Mouse (Mus musculus) kidney, embryonic 14.5 days (tissue): ENCODE data around the gene Plin2. TPM values are rescaled to one million over a fixed set of nuclear protein-coding genes. Genes with fewer than 3 reads are reported as not detected.
A peak's percentile ranks its signal among the peaks of the same experiment; 100 is the strongest.

ENCODE experiments used
- ATAC-seq: fragments of 200-750 bp; cut with Nextera tagmentation; 2 replicates; pipeline ENCODE4 v1.8.0; 2017; ENCODE audit warnings: moderate number of reproducible peaks, mild to moderate bottlenecking, moderate TSS enrichment, moderate library complexity; ENCODE audit not compliant: low FRiP score, low TSS enrichment
- H3K27ac ChIP-seq: fragments of 300-500 bp; sonication (generic); 2 replicates; pipeline ENCODE4 v1.5.1; 2014; ENCODE audit warnings: low read depth, mild to moderate bottlenecking, low read length, moderate library complexity, mixed read lengths
- H3K27me3 ChIP-seq: fragments of 300-500 bp; sonication (generic); 2 replicates; pipeline ENCODE4 v1.6.1; 2014; ENCODE audit warnings: mild to moderate bottlenecking, low read length; ENCODE audit not compliant: control insufficient read depth, insufficient read depth
- H3K36me3 ChIP-seq: fragments of 300-500 bp; sonication (generic); 2 replicates; pipeline ENCODE4 v1.6.1; 2014; ENCODE audit warnings: low read length, mixed read lengths; ENCODE audit not compliant: control insufficient read depth, insufficient read depth
- H3K4me1 ChIP-seq: fragments of 300-500 bp; sonication (generic); 2 replicates; pipeline ENCODE4 v1.6.1; 2014; ENCODE audit warnings: low read length, mixed read lengths; ENCODE audit not compliant: control insufficient read depth, insufficient read depth
- H3K4me2 ChIP-seq: fragments of 300-500 bp; sonication (generic); replicated peaks from 2 replicates; pipeline ENCODE4 v1.6.1; 2014; ENCODE audit warnings: low read depth, mild to moderate bottlenecking, low read length
- H3K4me3 ChIP-seq: fragments of 300-500 bp; sonication (generic); 2 replicates; pipeline ENCODE4 v1.5.1; 2014; ENCODE audit warnings: mild to moderate bottlenecking, low read length
- H3K9ac ChIP-seq: fragments of 300-500 bp; sonication (generic); 2 replicates; pipeline ENCODE4 v1.6.1; 2014; ENCODE audit warnings: low read depth, mild to moderate bottlenecking, low read length, moderate library complexity
- H3K9me3 ChIP-seq: fragments of 300-500 bp; sonication (generic); 2 replicates; pipeline ENCODE4 v1.6.1; 2016; ENCODE audit warnings: low read length; ENCODE audit not compliant: control insufficient read depth
- WGBS: fragments of 180-500 bp; shearing (Covaris S2); extraction: QIAGEN DNeasy Blood & Tissue Kit; methylation state at CpG from one replicate; pipeline ENCODE4 v1.1.7; 2014; 5-methylcytosine and 5-hydroxymethylcytosine counted together
- polyA plus RNA-seq: library from polyadenylated mRNA; unstranded; fragments of >200 nt; fragmentation: Nextera tagmentation; extraction: Ambion mirVana; gene quantifications from 2 replicates; pipeline ENCODE4 v1.2.1, GENCODE M21; 2014

Gene Plin2
- polyA plus RNA-seq, 1 experiment from 2014 or later, result 56.5 TPM

- H3K9me3 ChIP-seq, result 0 out of 2 replicates have a peak, but pooled peaks cover 3% of the 10 kb centered on the region
- WGBS, result 64% methylated on average over 5 of the region's 5 CpGs
- ATAC-seq, result peak; percentile 43; the same call in 1 of the 2 replicates
- no peak overlapping the region for H3K9ac ChIP-seq
- no peak overlapping the region for H3K4me2 ChIP-seq
- no peaks in the 10 kb centered on the region for H3K36me3 ChIP-seq
- H3K4me1 ChIP-seq, result no peaks in the 10 kb centered on the region
- H3K27me3 ChIP-seq, result no peaks in the 10 kb centered on the region
- no peak overlapping the region for H3K27ac ChIP-seq
- no peak overlapping the region for H3K4me3 ChIP-seq
Observed at GRCm38 (mm10) chr4:86699161-86699865, 29.5 kb upstream of the Plin2 start.

DNA sequence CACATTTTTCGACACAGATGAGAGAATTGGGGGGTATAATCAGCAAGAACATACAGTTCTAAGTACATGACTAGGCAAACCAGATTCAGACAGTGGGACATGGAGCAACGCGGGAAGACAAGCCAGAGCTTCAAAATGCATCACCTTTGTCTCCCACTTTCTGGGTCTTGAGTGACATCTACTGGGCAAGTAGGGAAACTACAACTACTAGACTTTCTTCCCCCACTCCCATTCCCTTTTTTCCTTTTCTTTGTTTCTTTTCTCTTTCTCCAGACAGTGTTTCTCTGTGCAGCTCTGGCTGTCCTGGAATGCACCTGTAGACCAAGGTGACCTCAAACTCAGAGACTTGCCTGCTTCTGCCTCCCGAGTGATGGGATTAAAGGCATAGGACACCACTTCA, 27.0 kb upstream of the Plin2 start:
- H3K4me1 ChIP-seq, result no peaks in the 10 kb centered on the region
- ATAC-seq, result peak; percentile 69; the same call in 1 of the 2 replicates
- no peak overlapping the region for H3K9ac ChIP-seq
- no peaks in the 10 kb centered on the region for H3K27me3 ChIP-seq
- WGBS, result 6% methylated on average over 4 of the region's 4 CpGs
- no peak overlapping the region for H3K4me3 ChIP-seq
- 0 out of 2 replicates have a peak, but pooled peaks cover 3% of the 10 kb centered on the region for H3K9me3 ChIP-seq
- H3K27ac ChIP-seq, result no peak overlapping the region
- H3K36me3 ChIP-seq, result no peaks in the 10 kb centered on the region
- no peak overlapping the region for H3K4me2 ChIP-seq

DNA sequence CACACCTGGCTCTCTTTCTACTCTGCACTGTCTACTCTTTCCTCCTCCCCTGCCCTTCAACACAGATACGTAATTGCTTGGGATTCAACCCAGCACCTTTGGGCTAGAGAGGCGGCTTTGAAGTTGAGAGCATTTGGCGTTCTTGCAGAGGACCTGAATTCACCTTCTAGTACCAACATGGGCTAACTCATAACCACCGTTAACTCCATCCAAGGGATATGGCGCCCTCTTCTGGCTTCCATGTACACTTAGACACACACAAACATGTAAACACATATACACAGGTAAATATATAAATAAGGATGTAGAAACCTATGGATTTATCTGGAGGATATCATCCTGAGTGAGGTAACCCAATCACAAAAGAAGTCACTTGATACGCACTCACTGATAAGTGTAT, 25.2 kb upstream of the Plin2 start:
- H3K36me3 ChIP-seq, result no peaks in the 10 kb centered on the region
- no peaks in the 10 kb centered on the region for H3K4me1 ChIP-seq
- H3K27ac ChIP-seq, result no peak overlapping the region
- no peaks in the 10 kb centered on the region for H3K9me3 ChIP-seq
- H3K27me3 ChIP-seq, result no peaks in the 10 kb centered on the region
- H3K4me3 ChIP-seq, result no peak overlapping the region
- ATAC-seq, result no peak
- WGBS, result 33% methylated on average over 6 of the region's 6 CpGs
- no peak overlapping the region for H3K9ac ChIP-seq
- H3K4me2 ChIP-seq, result no peak overlapping the region

DNA sequence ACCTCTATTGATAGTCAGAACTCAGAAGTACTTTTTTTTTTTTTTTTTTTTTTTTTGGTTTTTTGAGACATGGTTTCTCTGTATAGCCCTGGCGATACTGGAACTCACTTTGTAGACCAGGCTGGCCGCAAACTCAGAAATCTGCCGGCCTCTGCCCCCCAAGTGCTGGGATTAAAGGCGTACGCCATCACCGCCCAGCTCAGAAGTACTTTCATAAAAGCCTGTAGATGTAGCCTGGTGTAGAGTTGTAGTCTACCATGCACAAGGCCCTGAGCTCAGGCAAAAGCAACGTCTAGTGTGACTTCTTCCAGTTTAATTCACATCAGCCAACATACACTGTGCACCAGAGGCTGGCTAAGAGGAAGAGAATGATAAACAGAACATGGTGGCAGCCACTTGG, 23.1 kb upstream of the Plin2 start:
- Histone ChIP-seq H3K9ac (no peak overlapping the region), H3K4me1 (no peaks in the 10 kb centered on the region), H3K4me2 (no peak overlapping the region), H3K9me3 (no peaks in the 10 kb centered on the region), H3K27me3 (no peaks in the 10 kb centered on the region), H3K36me3 (no peaks in the 10 kb centered on the region), H3K27ac (no peak overlapping the region), H3K4me3 (no peak overlapping the region)
- WGBS, result 89% methylated on average over 7 of the region's 7 CpGs
- ATAC-seq, result no peak

GRCm38 (mm10) chr4:86691290-86691689, 21.4 kb upstream of the Plin2 start:
- no peak overlapping the region for H3K4me3 ChIP-seq
- H3K9me3 ChIP-seq, result no peaks in the 10 kb centered on the region
- no peaks in the 10 kb centered on the region for H3K36me3 ChIP-seq
- no peaks in the 10 kb centered on the region for H3K4me1 ChIP-seq
- no peak overlapping the region for H3K4me2 ChIP-seq
- no peak overlapping the region for H3K9ac ChIP-seq
- ATAC-seq, result no peak
- 34% methylated on average over 4 of the region's 4 CpGs for WGBS
- no peak overlapping the region for H3K27ac ChIP-seq
- no peaks in the 10 kb centered on the region for H3K27me3 ChIP-seq

GRCm38 (mm10) chr4:86690768-86691167, 20.9 kb upstream of the Plin2 start:
- no peaks in the 10 kb centered on the region for H3K27me3 ChIP-seq
- no peak overlapping the region for H3K9ac ChIP-seq
- H3K9me3 ChIP-seq, result no peaks in the 10 kb centered on the region
- ATAC-seq, result no peak
- H3K36me3 ChIP-seq, result no peaks in the 10 kb centered on the region
- no peak overlapping the region for H3K4me2 ChIP-seq
- no peak overlapping the region for H3K27ac ChIP-seq
- H3K4me3 ChIP-seq, result no peak overlapping the region
- 87% methylated on average over 6 of the region's 6 CpGs for WGBS
- no peaks in the 10 kb centered on the region for H3K4me1 ChIP-seq

DNA sequence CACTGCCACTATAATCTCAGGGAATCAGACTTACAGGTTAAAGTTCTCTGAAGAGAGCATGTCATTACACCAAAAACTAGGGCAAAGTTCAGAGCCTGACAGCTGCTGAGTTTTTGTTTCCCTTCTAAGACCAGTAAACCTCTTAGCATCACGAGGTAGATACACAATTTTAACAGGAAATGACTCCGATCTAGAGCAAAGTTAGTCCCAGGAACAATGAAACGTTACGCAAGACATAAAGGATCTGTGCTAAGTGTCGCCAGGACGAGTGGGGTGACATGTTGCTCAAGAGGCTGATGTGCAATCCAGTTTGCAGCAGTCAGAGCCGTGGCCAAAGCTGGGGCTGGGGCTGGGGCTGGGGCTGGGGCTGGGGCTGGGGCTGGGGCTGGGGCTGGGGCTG, 20.3 kb upstream of the Plin2 start:
- no peak for ATAC-seq
- no peak overlapping the region for H3K9ac ChIP-seq
- H3K4me3 ChIP-seq, result no peak overlapping the region
- 53% methylated on average over 7 of the region's 7 CpGs for WGBS
- H3K36me3 ChIP-seq, result no peaks in the 10 kb centered on the region
- H3K27ac ChIP-seq, result no peak overlapping the region
- H3K9me3 ChIP-seq, result no peaks in the 10 kb centered on the region
- H3K4me2 ChIP-seq, result no peak overlapping the region
- no peaks in the 10 kb centered on the region for H3K27me3 ChIP-seq
- H3K4me1 ChIP-seq, result no peaks in the 10 kb centered on the region

- Histone ChIP-seq H3K9ac (no peak overlapping the region), H3K9me3 (no peaks in the 10 kb centered on the region), H3K4me1 (no peaks in the 10 kb centered on the region), H3K27ac (no peak overlapping the region), H3K4me3 (no peak overlapping the region), H3K36me3 (no peaks in the 10 kb centered on the region), H3K27me3 (no peaks in the 10 kb centered on the region), H3K4me2 (no peak overlapping the region)
- no peak for ATAC-seq
- WGBS, result 71% methylated on average over 10 of the region's 10 CpGs
Observed at GRCm38 (mm10) chr4:86689056-86689735, 19.3 kb upstream of the Plin2 start.

- H3K36me3 ChIP-seq, result no peaks in the 10 kb centered on the region
- H3K4me2 ChIP-seq, result no peak overlapping the region
- 66% methylated on average over 3 of the region's 3 CpGs for WGBS
- no peak overlapping the region for H3K4me3 ChIP-seq
- no peak for ATAC-seq
- no peaks in the 10 kb centered on the region for H3K4me1 ChIP-seq
- no peak overlapping the region for H3K9ac ChIP-seq
- H3K27ac ChIP-seq, result no peak overlapping the region
- no peaks in the 10 kb centered on the region for H3K9me3 ChIP-seq
- no peaks in the 10 kb centered on the region for H3K27me3 ChIP-seq
Observed at GRCm38 (mm10) chr4:86686564-86686963, 16.7 kb upstream of the Plin2 start.
